Mouse (Mus musculus) heart, postnatal 0 days (tissue): ENCODE results near the gene Ticrr. TPM values are rescaled to one million over a fixed set of nuclear protein-coding genes. Genes with fewer than 3 reads are reported as not detected.

Experiments
- ATAC-seq: fragments of 200-750 bp; cut with Nextera tagmentation; 2 replicates; pipeline ENCODE4 v1.8.0; 2017; ENCODE audit warnings: low read depth, moderate number of reproducible peaks, moderate library complexity; ENCODE audit not compliant: insufficient read depth
- DNase-seq: peaks from one replicate; pipeline ENCODE4 v3.0.0-alpha.2; 2016; ENCODE audit warnings: low spot score
- H3K27ac ChIP-seq: fragments of 300-500 bp; sonication (generic); 2 replicates; pipeline ENCODE4 v1.5.1; 2014; ENCODE audit warnings: low read depth, mild to moderate bottlenecking
- H3K27me3 ChIP-seq: fragments of 300-500 bp; sonication (generic); 2 replicates; pipeline ENCODE4 v1.6.1; 2014; ENCODE audit warnings: low read length, mixed read lengths; ENCODE audit not compliant: control insufficient read depth, insufficient read depth
- H3K36me3 ChIP-seq: fragments of 300-500 bp; sonication (generic); replicated peaks from 2 replicates; pipeline ENCODE4 v1.6.1; 2014; ENCODE audit warnings: low read length, mixed read lengths; ENCODE audit not compliant: control insufficient read depth, insufficient read depth
- H3K4me1 ChIP-seq: fragments of 300-500 bp; sonication (generic); 2 replicates; pipeline ENCODE4 v1.6.1; 2014; ENCODE audit warnings: antibody characterized with exemption; ENCODE audit not compliant: control insufficient read depth, insufficient read depth
- H3K4me2 ChIP-seq: fragments of 300-500 bp; sonication (generic); 2 replicates; pipeline ENCODE4 v1.6.1; 2014; ENCODE audit warnings: low read depth, mild to moderate bottlenecking, low read length, moderate library complexity
- H3K4me3 ChIP-seq: fragments of 300-500 bp; sonication (generic); 2 replicates; pipeline ENCODE4 v1.5.1; 2014; ENCODE audit warnings: low read depth, low read length
- H3K9ac ChIP-seq: fragments of 300-500 bp; sonication (generic); replicated peaks from 2 replicates; pipeline ENCODE4 v1.6.1; 2014; ENCODE audit warnings: low read depth, low read length, mixed read lengths
- H3K9me3 ChIP-seq: fragments of 300-500 bp; sonication (generic); replicated peaks from 2 replicates; pipeline ENCODE4 v1.6.1; 2016; ENCODE audit warnings: low read length; ENCODE audit not compliant: control insufficient read depth
- CTCF ChIP-seq: IDR thresholded peaks from 2 replicates; pipeline ENCODE4 v1.5.1; 2016; ENCODE audit warnings: antibody characterized with exemption, control low read depth, low read depth
- EP300 ChIP-seq: IDR thresholded peaks from 2 replicates; pipeline ENCODE4 v1.6.1; 2016; ENCODE audit warnings: antibody characterized with exemption, low read depth
- WGBS: fragments of 180-500 bp; shearing (Covaris S2); extraction: QIAGEN DNeasy Blood & Tissue Kit; methylation state at CpG from one replicate; pipeline ENCODE4 v1.1.7; 2014; 5-methylcytosine and 5-hydroxymethylcytosine counted together
- polyA plus RNA-seq: library from polyadenylated mRNA; unstranded; fragments of >200 nt; fragmentation: Nextera tagmentation; extraction: Ambion mirVana; gene quantifications from 2 replicates; pipeline ENCODE4 v1.2.1, GENCODE M21; 2015
- total RNA-seq: library from RNA; depleted of rRNA; stranded (reverse); fragments of >200 nt; gene quantifications from 2 replicates; pipeline ENCODE4 v1.2.3, GENCODE M21; 2014; ENCODE audit warnings: low replicate concordance

The Ticrr gene
- total and polyA plus RNA-seq, 2 experiments from 2014 or later = 0.74 to 2.2 TPM

- Histone ChIP-seq H3K4me2 (peak overlapping the region; percentile 100), H3K27me3 (no peaks in the 10 kb centered on the region), H3K36me3 (no peaks in the 10 kb centered on the region), H3K9me3 (no peaks in the 10 kb centered on the region), H3K9ac (peak overlapping the region; percentile 67), H3K4me3 (peak overlapping the region; percentile 87), H3K4me1 (peaks cover 11% of the 10 kb centered on the region; the same call in 1 of the 2 replicates), H3K27ac (no peak overlapping the region)
- WGBS = under 1% methylated on average over 70 of the region's 73 CpGs
- peak; percentile 3; the same call in 1 of the 2 replicates for ATAC-seq
- no peak for TF ChIP-seq EP300
- TF ChIP-seq CTCF = no peak
- DNase-seq = no peak
Observed at GRCm38 (mm10) chr7:79660291-79661150, 525 bp downstream of the Ticrr start.

GRCm38 (mm10) chr7:79661253-79661890, 1.4 kb downstream of the Ticrr start:
- no peaks in the 10 kb centered on the region for H3K27me3 ChIP-seq
- H3K9ac ChIP-seq = peak overlapping the region; percentile 67
- no peak overlapping the region for H3K27ac ChIP-seq
- 17% methylated on average over 5 of the region's 5 CpGs for WGBS
- no peak for ATAC-seq
- TF ChIP-seq CTCF (no peak), EP300 (no peak)
- DNase-seq = no peak
- peak overlapping the region; percentile 87 for H3K4me3 ChIP-seq
- H3K9me3 ChIP-seq = no peaks in the 10 kb centered on the region
- H3K4me2 ChIP-seq = peak overlapping the region; percentile 100
- H3K36me3 ChIP-seq = peaks cover 5% of the 10 kb centered on the region; the same call in 1 of the 2 replicates
- H3K4me1 ChIP-seq = peaks cover 11% of the 10 kb centered on the region; the same call in 1 of the 2 replicates

DNA sequence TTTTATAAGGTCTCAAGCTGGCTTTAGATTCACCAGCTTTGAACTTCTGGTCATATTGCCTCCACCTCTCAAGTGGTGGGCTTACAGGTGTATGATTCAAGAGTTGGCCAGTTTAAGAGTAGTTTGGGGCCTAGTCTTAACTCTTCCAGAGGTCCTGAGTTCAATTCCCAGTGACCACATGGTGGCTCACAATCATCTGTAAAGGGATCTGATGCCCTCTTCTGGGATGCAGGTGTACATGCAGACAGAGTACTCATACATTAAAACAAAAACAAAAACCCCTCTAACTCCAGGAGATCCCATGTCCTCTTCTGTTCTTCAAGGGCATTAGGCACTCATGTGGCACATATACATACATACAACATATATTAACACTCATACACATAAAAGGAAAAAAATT, 6.7 kb downstream of the Ticrr start:
- Histone ChIP-seq H3K27me3 (no peaks in the 10 kb centered on the region), H3K9ac (no peak overlapping the region), H3K4me2 (no peak overlapping the region), H3K9me3 (no peaks in the 10 kb centered on the region), H3K4me3 (no peak overlapping the region), H3K4me1 (no peaks in the 10 kb centered on the region), H3K36me3 (peaks cover 45% of the 10 kb centered on the region), H3K27ac (no peak overlapping the region)
- ATAC-seq (no peak), DNase-seq (no peak)
- TF ChIP-seq EP300 (no peak), CTCF (no peak)

- Histone ChIP-seq H3K4me1 (no peaks in the 10 kb centered on the region), H3K9me3 (no peaks in the 10 kb centered on the region), H3K36me3 (peaks cover 63% of the 10 kb centered on the region), H3K9ac (no peak overlapping the region), H3K27ac (no peak overlapping the region), H3K27me3 (no peaks in the 10 kb centered on the region), H3K4me3 (no peak overlapping the region), H3K4me2 (no peak overlapping the region)
- ATAC-seq = no peak
- DNase-seq = no peak
- WGBS = 94% methylated on average over 4 of the region's 4 CpGs
- TF ChIP-seq CTCF = no peak
- no peak for TF ChIP-seq EP300
Observed at GRCm38 (mm10) chr7:79670900-79671604, 11.1 kb downstream of the Ticrr start.

DNA sequence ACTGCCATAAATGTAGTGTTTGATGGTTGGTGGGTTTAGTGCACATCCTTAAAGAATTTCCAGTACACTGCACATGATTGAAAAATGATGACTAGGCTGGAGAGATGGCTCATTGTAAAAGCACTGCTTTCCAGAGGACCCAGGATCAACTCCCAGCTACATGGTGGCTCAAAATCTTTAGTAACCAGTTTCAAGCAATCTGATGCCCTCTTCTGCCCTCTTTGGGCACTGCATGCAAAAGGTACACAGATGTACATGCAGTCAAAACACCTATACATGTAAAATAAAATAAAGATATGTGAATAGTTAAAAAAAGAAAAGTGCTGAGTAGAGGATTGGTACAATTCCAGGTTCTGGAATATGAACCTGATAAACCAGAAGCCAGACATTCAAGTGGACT, 19.2 kb downstream of the Ticrr start:
- Histone ChIP-seq H3K9ac (no peak overlapping the region), H3K4me2 (no peak overlapping the region), H3K4me3 (no peak overlapping the region), H3K27me3 (no peaks in the 10 kb centered on the region), H3K4me1 (no peaks in the 10 kb centered on the region), H3K27ac (no peak overlapping the region), H3K36me3 (peaks cover 78% of the 10 kb centered on the region), H3K9me3 (no peaks in the 10 kb centered on the region)
- no peak for ATAC-seq
- no peak for DNase-seq
- peak; percentile 35 for TF ChIP-seq CTCF
- no peak for TF ChIP-seq EP300
